Mouse (Mus musculus) lung, postnatal 0 days (tissue): ENCODE data around the gene Cyb561a3. TPM values are rescaled to one million over a fixed set of nuclear protein-coding genes. Genes with fewer than 3 reads are reported as not detected.
"Not testable (repeated sequence)": the region's sequence is repeated elsewhere in the genome, so short reads cannot be mapped to it uniquely, and the experiment has no call there.

ENCODE experiments used
- ATAC-seq: fragments of 200-750 bp; cut with Nextera tagmentation; 2 replicates; pipeline ENCODE4 v1.8.0; 2017; ENCODE audit warnings: moderate library complexity
- DNase-seq: peaks from one replicate; pipeline ENCODE4 v3.0.0-alpha.2; 2016; ENCODE audit warnings: low spot score
- H3K27ac ChIP-seq: fragments of 300-500 bp; sonication (generic); 2 replicates; pipeline ENCODE4 v1.5.1; 2014; ENCODE audit warnings: antibody characterized with exemption, mild to moderate bottlenecking, low read length, mixed read lengths
- H3K27me3 ChIP-seq: fragments of 300-500 bp; sonication (generic); replicated peaks from 2 replicates; pipeline ENCODE4 v1.6.1; 2014; ENCODE audit warnings: low read length, mixed read lengths; ENCODE audit not compliant: insufficient read depth
- H3K36me3 ChIP-seq: fragments of 300-500 bp; sonication (generic); 2 replicates; pipeline ENCODE4 v1.6.1; 2014; ENCODE audit warnings: low read length, mixed read lengths; ENCODE audit not compliant: insufficient read depth
- H3K4me1 ChIP-seq: fragments of 300-500 bp; sonication (generic); 2 replicates; pipeline ENCODE4 v1.6.1; 2014; ENCODE audit warnings: antibody characterized with exemption, low read depth, low read length, mixed read lengths; ENCODE audit not compliant: insufficient read depth
- H3K4me2 ChIP-seq: fragments of 300-500 bp; sonication (generic); replicated peaks from 2 replicates; pipeline ENCODE4 v1.6.1; 2014; ENCODE audit warnings: low read depth, mild to moderate bottlenecking, low read length, moderate library complexity, mixed read lengths
- H3K4me3 ChIP-seq: fragments of 300-500 bp; sonication (generic); 2 replicates; pipeline ENCODE4 v1.5.1; 2014; ENCODE audit warnings: low read depth, low read length
- H3K9ac ChIP-seq: fragments of 300-500 bp; sonication (generic); replicated peaks from 2 replicates; pipeline ENCODE4 v1.6.1; 2014; ENCODE audit warnings: low read depth, mild to moderate bottlenecking
- H3K9me3 ChIP-seq: fragments of 300-500 bp; sonication (generic); 2 replicates; pipeline ENCODE4 v1.6.1; 2016; ENCODE audit warnings: low read length, mixed read lengths
- CTCF ChIP-seq: IDR thresholded peaks from 2 replicates; pipeline ENCODE4 v1.5.1; 2016; ENCODE audit warnings: antibody characterized with exemption, mild to moderate bottlenecking
- EP300 ChIP-seq: IDR thresholded peaks from 2 replicates; pipeline ENCODE4 v1.6.1; 2016; ENCODE audit warnings: antibody characterized with exemption, mild to moderate bottlenecking, control low read depth
- WGBS: fragments of 180-500 bp; shearing (Covaris S2); extraction: QIAGEN DNeasy Blood & Tissue Kit; methylation state at CpG from one replicate; pipeline ENCODE4 v1.1.7; 2014; 5-methylcytosine and 5-hydroxymethylcytosine counted together
- polyA plus RNA-seq: library from polyadenylated mRNA; unstranded; fragments of >200 nt; fragmentation: Nextera tagmentation; extraction: Ambion mirVana; gene quantifications from 2 replicates; pipeline ENCODE4 v1.2.1, GENCODE M21; 2015

The Cyb561a3 gene
- polyA plus RNA-seq, 1 experiment from 2014 or later: 42.3 TPM

DNA sequence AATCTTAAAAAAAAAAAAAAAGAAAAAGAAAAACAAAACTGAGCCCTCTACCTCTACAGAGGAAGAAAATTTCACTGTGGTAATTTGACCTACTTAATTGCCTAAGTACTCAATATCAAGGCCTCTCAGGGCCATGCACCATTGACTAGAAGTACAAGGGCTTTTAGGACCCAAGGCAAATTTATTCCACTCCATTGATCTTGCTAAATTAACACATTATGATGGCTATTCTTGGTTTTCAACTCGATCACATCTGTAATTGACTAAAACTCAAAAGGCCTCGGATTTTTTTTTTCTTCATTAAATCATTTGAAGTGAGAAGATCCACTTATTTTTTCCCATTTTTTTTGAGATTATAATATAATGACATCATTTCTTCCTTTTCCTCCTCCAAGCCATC lies 19.5 kb upstream of the Cyb561a3 start:
- no peaks in the 10 kb centered on the region for H3K36me3 ChIP-seq
- H3K9me3 ChIP-seq: no peaks in the 10 kb centered on the region
- no peak for ATAC-seq
- H3K4me3 ChIP-seq: no peak overlapping the region
- TF ChIP-seq CTCF (no peak), EP300 (no peak)
- no peak overlapping the region for H3K27ac ChIP-seq
- 83% methylated on average over 2 of the region's 2 CpGs for WGBS
- H3K9ac ChIP-seq: no peak overlapping the region
- peaks cover 7% of the 10 kb centered on the region; the same call in 1 of the 2 replicates for H3K4me1 ChIP-seq
- no peak for DNase-seq
- H3K27me3 ChIP-seq: no peaks in the 10 kb centered on the region
- H3K4me2 ChIP-seq: no peak overlapping the region

DNA sequence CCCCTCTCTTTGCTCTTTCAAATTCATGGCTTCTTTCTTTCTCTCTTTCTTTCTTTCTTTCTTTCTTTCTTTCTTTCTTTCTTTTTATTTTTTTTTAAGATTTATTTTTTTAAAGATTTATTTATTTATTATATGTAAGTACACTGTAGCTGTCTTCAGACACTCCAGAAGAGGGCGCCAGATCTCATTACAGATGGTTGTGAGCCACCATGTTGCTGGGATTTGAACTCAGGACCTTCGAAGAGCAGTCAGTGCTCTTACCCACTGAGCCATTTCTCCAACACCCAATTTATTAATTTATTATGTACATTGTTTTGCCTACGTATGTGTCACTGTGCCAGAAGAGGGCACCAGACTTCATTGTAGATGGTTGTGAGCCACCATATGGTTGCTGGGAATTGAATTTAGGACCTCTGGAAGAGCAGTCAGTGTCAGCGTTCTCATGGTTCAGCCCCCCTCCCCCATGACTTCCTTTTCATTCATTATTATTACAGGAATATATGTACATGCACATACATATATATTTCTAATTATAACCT lies 19.1 kb upstream of the Cyb561a3 start:
- not testable (repeated sequence) for H3K9ac ChIP-seq, H3K27me3 ChIP-seq, H3K4me1 ChIP-seq, H3K4me3 ChIP-seq, H3K9me3 ChIP-seq, DNase-seq, H3K4me2 ChIP-seq, H3K36me3 ChIP-seq, H3K27ac ChIP-seq, ATAC-seq
- 66% methylated on average over 4 of the region's 4 CpGs for WGBS
- TF ChIP-seq CTCF: peak; percentile 13

DNA sequence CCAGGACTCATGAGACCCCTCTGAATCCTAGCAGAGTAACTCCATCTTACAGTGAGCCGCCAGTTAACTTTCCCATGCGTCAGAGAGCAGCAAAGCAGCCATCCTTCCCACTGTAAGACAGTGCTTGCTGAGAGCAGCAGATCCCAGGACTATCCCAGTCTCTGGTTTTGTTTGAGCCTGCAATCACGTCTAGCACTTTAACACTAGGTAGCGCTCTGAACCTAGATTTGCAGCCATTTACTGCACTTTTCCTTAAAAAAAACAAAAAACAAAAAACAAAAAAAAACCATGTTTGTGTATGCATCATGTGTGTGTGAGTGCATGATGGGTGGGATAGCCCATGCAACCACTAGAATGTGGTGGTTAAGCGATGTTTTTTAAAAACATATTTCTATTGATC lies 16.9 kb upstream of the Cyb561a3 start:
- no peaks in the 10 kb centered on the region for H3K36me3 ChIP-seq
- DNase-seq (peak; percentile 55), ATAC-seq (no peak)
- 41% methylated on average over 5 of the region's 5 CpGs for WGBS
- no peak overlapping the region for H3K4me2 ChIP-seq
- H3K4me1 ChIP-seq: peaks cover 2% of the 10 kb centered on the region; the same call in 1 of the 2 replicates
- no peak overlapping the region for H3K9ac ChIP-seq
- H3K9me3 ChIP-seq: no peaks in the 10 kb centered on the region
- no peak overlapping the region for H3K4me3 ChIP-seq
- TF ChIP-seq EP300: no peak
- peak; percentile 60 for TF ChIP-seq CTCF
- no peak overlapping the region for H3K27ac ChIP-seq
- H3K27me3 ChIP-seq: no peaks in the 10 kb centered on the region

DNA sequence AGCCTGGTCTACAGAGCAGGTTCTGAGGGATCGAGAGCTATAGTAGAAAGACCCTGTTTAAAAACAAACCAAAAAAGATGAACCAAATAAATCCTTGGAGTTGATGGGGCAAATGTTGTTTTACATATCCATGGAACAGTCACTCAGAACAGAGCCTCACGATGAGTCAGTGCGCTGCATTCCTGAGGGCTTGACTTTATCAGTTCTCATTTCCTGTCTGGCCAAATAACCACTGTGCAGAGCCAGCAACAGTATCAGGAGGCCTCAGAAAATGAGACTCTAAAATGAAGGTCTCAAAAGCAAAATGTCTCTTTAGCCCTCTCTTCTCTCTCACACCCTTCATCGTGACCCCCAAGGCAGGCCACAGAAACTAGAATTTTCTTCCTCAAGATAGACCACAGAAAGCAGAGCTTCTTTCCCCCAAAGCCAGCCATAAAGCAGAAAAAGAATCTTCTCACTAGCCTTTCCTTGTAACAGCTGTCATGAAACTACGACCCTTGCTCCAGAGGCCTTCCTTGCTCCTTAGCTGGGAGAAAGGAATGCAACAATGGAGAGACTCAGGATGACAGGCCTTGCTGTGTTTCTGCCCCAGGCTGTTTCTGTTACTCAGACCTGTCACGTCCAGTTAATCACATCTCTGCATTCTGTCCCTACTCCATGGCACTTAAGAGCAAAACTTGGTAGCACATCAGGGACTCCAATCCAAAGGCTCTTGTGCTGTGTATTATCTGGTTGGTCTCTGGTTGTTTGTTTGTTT lies 15.2 kb upstream of the Cyb561a3 start:
- Histone ChIP-seq H3K9me3 (no peaks in the 10 kb centered on the region), H3K4me1 (no peaks in the 10 kb centered on the region), H3K4me3 (no peak overlapping the region), H3K36me3 (no peaks in the 10 kb centered on the region), H3K27me3 (no peaks in the 10 kb centered on the region), H3K27ac (peak overlapping the region; percentile 83), H3K9ac (no peak overlapping the region), H3K4me2 (no peak overlapping the region)
- DNase-seq (peak; percentile 79), ATAC-seq (peak; percentile 85)
- TF ChIP-seq EP300 (no peak), CTCF (no peak)
- WGBS: 48% methylated on average over 6 of the region's 6 CpGs

DNA sequence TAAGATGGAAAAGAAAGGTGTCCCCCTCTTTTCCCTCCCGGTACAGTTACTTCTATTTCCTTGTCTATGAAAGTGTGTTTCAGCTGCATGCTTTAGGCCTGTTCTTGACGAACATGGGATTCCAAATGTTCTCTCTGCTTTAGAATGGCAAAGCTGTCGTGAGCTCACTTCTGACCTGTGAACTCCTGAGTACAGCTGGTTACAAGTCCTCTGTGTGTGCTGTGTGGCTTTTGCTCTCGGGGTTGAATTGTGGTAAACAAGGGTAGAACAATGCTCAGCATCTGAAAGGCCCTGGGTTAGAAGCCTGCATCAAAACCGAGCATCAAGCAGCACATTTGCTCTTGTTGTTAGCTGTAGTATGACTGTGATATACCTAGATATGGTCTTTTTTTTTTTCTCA lies 14.6 kb upstream of the Cyb561a3 start:
- no peak for ATAC-seq
- no peaks in the 10 kb centered on the region for H3K9me3 ChIP-seq
- TF ChIP-seq EP300 (no peak), CTCF (no peak)
- no peak for DNase-seq
- H3K4me2 ChIP-seq: no peak overlapping the region
- peak overlapping the region; percentile 83 for H3K27ac ChIP-seq
- no peaks in the 10 kb centered on the region for H3K4me1 ChIP-seq
- 64% methylated on average over 5 of the region's 5 CpGs for WGBS
- no peaks in the 10 kb centered on the region for H3K27me3 ChIP-seq
- no peak overlapping the region for H3K4me3 ChIP-seq
- no peaks in the 10 kb centered on the region for H3K36me3 ChIP-seq
- H3K9ac ChIP-seq: no peak overlapping the region

DNA sequence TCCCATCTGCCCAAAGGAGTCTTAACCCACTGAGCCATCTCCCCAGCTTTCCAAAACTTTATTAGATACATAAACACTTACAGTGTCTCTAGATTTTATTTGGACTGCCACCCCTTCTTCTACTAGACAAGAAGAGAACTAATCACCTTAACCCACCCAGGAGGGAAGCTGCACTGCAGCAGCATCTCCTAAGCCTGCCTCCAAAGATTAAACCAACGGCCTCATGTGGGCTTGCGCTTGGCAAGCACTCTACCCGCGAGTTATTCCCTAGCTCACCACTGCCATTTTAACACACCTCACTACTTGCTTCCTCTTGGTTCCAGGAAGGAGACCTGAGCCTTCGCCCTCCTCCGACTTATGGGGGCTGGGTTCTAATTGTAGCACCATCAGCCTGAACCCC lies 12.7 kb upstream of the Cyb561a3 start:
- Histone ChIP-seq H3K36me3 (no peaks in the 10 kb centered on the region), H3K4me2 (no peak overlapping the region), H3K4me3 (no peak overlapping the region), H3K9me3 (no peaks in the 10 kb centered on the region), H3K27ac (no peak overlapping the region), H3K9ac (no peak overlapping the region), H3K27me3 (no peaks in the 10 kb centered on the region), H3K4me1 (no peaks in the 10 kb centered on the region)
- WGBS: 79% methylated on average over 6 of the region's 6 CpGs
- TF ChIP-seq CTCF (no peak), EP300 (no peak)
- no peak for ATAC-seq
- DNase-seq: no peak
